Mouse (Mus musculus): ENCODE measurements around the gene Atg2a. TPM values are rescaled to one million over a fixed set of nuclear protein-coding genes. Genes with fewer than 3 reads are reported as not detected.
"Not testable (repeated sequence)": the region's sequence is repeated elsewhere in the genome, so short reads cannot be mapped to it uniquely, and the experiment has no call there.

Gene Atg2a
- polyA plus RNA-seq, 1 experiment from 2014 or later: 9.3 TPM

DNA sequence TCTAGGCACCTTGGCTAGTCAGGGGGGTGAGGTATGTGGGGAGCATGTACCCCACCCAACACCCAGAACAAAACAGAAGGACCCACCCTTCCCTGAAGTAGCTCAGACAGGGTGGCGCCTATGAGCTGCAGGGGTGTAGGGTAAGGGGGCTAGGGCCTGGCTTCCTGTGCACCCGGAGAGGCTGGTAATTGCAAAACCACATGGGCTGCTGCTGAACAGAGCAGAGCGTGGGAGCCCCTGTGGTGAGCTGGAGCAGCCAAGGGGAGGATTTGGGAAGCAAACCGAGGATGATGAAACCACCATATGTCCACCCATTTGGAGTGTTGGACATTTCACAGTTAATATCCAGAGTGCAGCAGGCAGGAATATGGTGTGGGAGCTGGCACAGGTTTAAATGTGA, 61.1 kb downstream of the Atg2a start:
- no peak overlapping the region for H3K27ac ChIP-seq
- peaks cover 13% of the 10 kb centered on the region for H3K36me3 ChIP-seq
- no peaks in the 10 kb centered on the region for H3K27me3 ChIP-seq
- no peak overlapping the region for H3K9ac ChIP-seq
- H3K4me3 ChIP-seq: no peak overlapping the region
- no peak overlapping the region for H3K4me2 ChIP-seq
- 30% methylated on average over 4 of the region's 4 CpGs for WGBS
- H3K4me1 ChIP-seq: peaks cover 26% of the 10 kb centered on the region
- no peak for ATAC-seq (ENCODE audit: borderline replicate concordance, extremely low read depth, low FRiP score, low TSS enrichment)
- H3K9me3 ChIP-seq: no peaks in the 10 kb centered on the region

DNA sequence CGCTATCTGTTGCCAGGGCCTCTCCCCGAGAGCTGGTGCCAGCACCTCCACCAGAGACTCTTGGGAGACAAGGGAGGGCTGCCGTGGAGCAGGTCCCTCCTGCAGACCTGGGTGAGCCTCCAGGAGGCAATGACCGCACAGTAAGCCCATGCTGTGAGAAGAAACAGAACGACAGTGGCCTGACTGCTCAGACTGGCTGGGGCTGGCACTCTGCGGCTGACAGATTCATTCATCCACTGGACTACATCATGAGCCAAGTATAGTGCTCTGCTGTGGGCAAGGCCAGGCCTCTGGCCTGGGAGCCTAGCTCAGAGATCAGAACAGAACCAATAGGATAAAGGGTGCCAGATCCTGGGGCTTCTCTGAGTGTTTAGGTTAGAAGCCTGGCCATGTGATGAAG, 62.4 kb downstream of the Atg2a start:
- Histone ChIP-seq H3K27ac (no peak overlapping the region), H3K4me2 (no peak overlapping the region), H3K36me3 (peaks cover under 1% of the 10 kb centered on the region; the same call in 1 of the 2 replicates), H3K4me3 (no peak overlapping the region), H3K9me3 (no peaks in the 10 kb centered on the region), H3K27me3 (no peaks in the 10 kb centered on the region), H3K9ac (no peak overlapping the region), H3K4me1 (peaks cover 39% of the 10 kb centered on the region)
- 72% methylated on average over 6 of the region's 6 CpGs for WGBS
- no peak for ATAC-seq (ENCODE audit: borderline replicate concordance, extremely low read depth, low FRiP score, low TSS enrichment)

DNA sequence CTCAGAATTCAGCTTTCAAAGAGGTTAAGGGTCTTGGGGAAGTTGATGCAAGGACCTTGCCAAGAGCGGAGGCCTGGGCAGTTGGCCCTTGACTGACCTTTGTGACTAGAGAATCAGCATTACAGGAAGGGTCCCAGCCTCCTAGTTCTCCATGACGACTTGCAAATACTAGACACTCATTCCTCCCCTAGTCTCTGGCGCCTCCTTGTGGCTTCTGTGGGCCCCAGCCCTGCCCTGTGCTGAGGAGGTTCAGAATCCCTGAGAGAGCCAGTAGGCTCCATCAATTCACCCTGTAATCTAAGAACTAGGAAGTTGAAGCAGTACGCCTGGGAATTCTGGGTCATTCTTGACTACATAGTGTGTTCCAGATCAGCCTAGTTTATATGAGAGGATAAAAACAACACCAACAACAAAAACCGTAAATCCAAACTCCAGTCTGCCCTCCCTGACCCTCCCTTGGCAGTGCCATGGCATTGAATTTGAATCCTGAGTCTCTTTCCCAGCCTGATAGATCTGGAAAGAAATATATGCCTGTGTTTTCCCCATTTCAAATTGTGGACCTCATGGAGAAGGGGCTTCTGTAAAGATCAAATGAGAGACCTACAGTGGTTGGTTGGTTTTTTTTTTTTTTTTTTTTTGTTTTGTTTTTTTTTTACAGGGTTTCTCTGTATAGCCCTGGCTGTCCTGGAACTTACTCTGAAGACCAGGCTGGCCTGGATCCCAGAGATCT, 63.5 kb downstream of the Atg2a start:
- Histone ChIP-seq H3K4me3 (no peak overlapping the region), H3K4me1 (peaks cover 45% of the 10 kb centered on the region), H3K4me2 (no peak overlapping the region), H3K9me3 (no peaks in the 10 kb centered on the region), H3K27ac (peak overlapping the region; percentile 91; the same call in 1 of the 2 replicates), H3K27me3 (no peaks in the 10 kb centered on the region), H3K9ac (0 out of 2 replicates have a peak overlapping the region, but pooled peaks have one; percentile 73), H3K36me3 (no peaks in the 10 kb centered on the region)
- WGBS: 17% methylated on average over 5 of the region's 5 CpGs
- peak; percentile 28; the same call in 1 of the 2 replicates for ATAC-seq (ENCODE audit: borderline replicate concordance, extremely low read depth, low FRiP score, low TSS enrichment)

DNA sequence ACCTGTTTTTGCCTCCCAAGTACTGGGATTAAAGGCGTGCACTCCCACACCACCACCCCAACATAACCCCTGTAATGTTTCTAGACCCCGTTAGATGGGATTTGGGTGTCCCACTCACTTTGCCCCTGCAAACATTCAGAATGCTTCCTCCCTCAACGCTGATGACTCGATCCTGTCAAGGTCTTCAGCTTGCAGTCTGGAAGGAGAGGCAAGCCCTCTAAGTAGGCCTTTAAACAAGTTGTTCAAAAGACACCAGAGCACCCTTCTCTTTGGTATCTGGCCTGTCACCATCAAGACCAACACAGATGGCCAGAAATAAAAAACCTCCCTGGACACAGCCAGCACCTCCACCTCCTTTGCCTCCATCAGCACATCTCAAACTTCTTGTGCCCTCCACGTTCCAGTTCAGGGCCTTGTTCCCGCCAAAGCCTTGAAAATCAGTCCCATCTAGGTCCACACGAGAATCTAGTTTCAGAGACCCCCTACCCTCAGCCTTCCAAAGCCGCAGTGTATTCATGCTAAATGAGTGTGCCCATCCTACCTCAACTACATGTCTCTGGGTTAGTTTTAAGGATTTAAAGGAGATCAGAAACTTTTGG, 64.1 kb downstream of the Atg2a start:
- H3K27ac ChIP-seq: peak overlapping the region; percentile 91
- 56% methylated on average over 8 of the region's 8 CpGs for WGBS
- ATAC-seq (ENCODE audit: borderline replicate concordance, extremely low read depth, low FRiP score, low TSS enrichment): no peak

DNA sequence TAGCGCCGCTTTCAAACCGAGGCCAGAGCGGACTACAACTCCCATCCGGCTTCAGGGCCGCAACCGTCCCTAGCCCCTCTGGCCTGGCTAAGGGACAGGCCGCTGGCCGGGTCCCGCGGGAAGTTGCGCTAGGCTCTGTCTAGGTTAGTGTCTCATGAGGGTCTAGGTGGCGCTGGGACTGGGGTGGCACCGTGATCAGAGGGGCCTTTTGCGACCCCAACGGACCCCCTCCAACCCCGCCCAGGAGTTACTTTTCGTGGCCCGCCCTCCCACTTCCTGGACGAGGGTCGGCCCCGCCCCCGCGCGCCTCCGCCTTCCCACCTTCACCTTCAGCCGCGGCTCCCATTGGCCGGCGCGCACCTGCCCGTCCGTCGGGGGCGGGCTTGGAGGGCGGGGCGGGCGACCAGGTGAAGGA, 64.7 kb downstream of the Atg2a start, which contains the start of gene Cdc42bpg:
Gene Cdc42bpg, plus strand, starts transcription at position 320 of the 415 bp plus-strand sequence.
- Histone ChIP-seq H3K27me3 (no peaks in the 10 kb centered on the region), H3K4me3 (peak within 1 kb of the TSS; percentile 71), H3K4me1 (peaks cover 45% of the 10 kb centered on the region), H3K4me2 (peak within 1 kb of the TSS; percentile 74), H3K9ac (peak within 1 kb of the TSS; percentile 73), H3K36me3 (peaks cover 8% of the 10 kb centered on the region), H3K27ac (peak within 1 kb of the TSS; percentile 91), H3K9me3 (no peaks in the 10 kb centered on the region)
- ATAC-seq (ENCODE audit: borderline replicate concordance, extremely low read depth, low FRiP score, low TSS enrichment): peak; percentile 79
- 0% methylated on average over 36 of the region's 38 CpGs for WGBS

More for the DNA sequence above, 64.1 kb downstream of the Atg2a start:
- H3K36me3 ChIP-seq: peaks cover 4% of the 10 kb centered on the region; the same call in 1 of the 2 replicates
- no peaks in the 10 kb centered on the region for H3K27me3 ChIP-seq
- no peaks in the 10 kb centered on the region for H3K9me3 ChIP-seq
- H3K4me2 ChIP-seq: peak overlapping the region; percentile 74
- H3K4me3 ChIP-seq: peak overlapping the region; percentile 71
- peak overlapping the region; percentile 73 for H3K9ac ChIP-seq
- H3K4me1 ChIP-seq: peaks cover 45% of the 10 kb centered on the region

DNA sequence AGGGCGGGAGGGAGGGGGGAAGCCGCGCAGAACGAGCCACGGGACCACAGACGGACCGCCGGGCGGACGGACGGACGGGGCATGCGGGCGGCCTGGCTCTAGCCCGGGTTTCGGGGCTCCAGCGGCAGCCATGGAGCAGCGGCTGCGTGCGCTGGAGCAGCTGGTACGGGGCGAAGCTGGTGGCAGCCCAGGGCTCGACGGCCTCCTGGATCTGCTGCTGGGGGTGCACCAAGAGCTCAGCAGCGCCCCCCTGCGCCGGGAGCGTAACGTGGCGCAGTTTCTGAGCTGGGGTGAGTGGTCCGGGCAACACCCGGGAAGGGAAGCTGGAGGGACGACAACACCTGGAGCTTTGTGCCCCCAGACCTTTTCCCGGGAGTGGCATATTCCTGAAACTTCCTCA, 65.1 kb downstream of the Atg2a start:
- H3K4me3 ChIP-seq: peak overlapping the region; percentile 71
- H3K9me3 ChIP-seq: no peaks in the 10 kb centered on the region
- ATAC-seq (ENCODE audit: borderline replicate concordance, extremely low read depth, low FRiP score, low TSS enrichment): peak; percentile 62
- peak overlapping the region; percentile 73 for H3K9ac ChIP-seq
- peak overlapping the region; percentile 74 for H3K4me2 ChIP-seq
- H3K27me3 ChIP-seq: no peaks in the 10 kb centered on the region
- H3K4me1 ChIP-seq: peaks cover 45% of the 10 kb centered on the region
- WGBS: under 1% methylated on average over 33 of the region's 34 CpGs
- H3K27ac ChIP-seq: peak overlapping the region; percentile 91
- peaks cover 11% of the 10 kb centered on the region for H3K36me3 ChIP-seq

DNA sequence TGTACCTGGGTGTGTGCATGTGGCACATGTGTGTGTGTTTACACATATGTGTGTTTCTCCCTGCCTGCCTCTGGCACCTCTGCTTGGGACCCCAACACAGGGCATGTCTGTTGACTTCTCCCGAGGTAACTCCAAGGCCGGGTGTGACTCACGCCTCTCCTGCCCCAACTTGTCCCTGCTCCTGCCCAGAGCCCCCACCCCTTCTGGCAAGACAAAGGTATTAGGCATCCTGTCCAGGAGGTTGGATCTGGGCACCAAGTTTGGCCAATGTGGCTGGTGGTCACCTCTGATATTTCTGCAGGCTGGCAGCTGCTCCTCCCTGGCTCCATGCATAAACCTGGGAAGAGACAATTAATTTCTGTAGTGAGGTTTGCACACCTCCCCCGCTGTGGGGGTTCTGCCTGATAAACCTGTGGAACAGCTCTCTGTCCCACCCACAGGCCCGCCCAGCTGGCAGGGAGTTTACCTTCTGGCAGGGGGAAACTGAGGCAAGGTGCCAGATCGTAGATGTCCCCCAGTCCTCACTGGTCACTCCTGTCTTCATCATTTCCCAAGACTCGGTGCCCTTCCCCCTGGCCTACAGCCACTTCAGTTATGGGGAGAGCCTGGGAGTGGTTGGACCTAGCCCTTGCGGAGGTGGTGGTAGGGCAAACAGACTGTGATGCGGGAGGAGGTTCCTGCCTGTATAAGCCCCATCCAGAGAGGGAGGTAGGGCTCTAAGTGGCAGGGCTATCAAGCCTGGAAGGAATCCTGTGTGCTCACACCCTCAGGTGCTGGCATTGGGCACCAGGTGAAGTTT, 66.5 kb downstream of the Atg2a start:
- H3K9ac ChIP-seq: peak overlapping the region; percentile 13; the same call in 1 of the 2 replicates
- H3K27me3 ChIP-seq: no peaks in the 10 kb centered on the region
- no peak for ATAC-seq (ENCODE audit: borderline replicate concordance, extremely low read depth, low FRiP score, low TSS enrichment)
- H3K4me3 ChIP-seq: peak overlapping the region; percentile 71
- peaks cover 17% of the 10 kb centered on the region for H3K36me3 ChIP-seq
- peak overlapping the region; percentile 77 for H3K27ac ChIP-seq
- no peaks in the 10 kb centered on the region for H3K9me3 ChIP-seq
- WGBS: 56% methylated on average over 9 of the region's 9 CpGs
- H3K4me2 ChIP-seq: peak overlapping the region; percentile 74
- peaks cover 39% of the 10 kb centered on the region for H3K4me1 ChIP-seq

DNA sequence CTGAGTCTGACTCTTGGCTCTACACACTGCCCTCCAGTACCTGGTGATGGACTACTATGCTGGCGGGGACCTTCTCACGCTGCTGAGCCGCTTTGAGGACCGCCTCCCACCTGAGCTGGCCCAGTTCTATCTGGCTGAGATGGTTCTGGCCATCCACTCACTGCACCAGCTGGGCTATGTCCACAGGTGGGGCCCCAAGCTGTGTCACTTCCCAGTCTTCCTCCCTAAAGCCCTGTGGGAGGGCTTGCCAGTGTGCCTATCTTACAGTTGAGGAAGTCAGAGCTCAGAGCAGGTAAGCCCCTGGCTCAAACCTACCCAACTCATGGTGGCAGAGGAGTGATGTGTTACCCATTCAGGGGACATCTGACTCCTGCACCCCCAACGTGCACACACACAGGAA, 68.7 kb downstream of the Atg2a start:
- H3K9me3 ChIP-seq: no peaks in the 10 kb centered on the region
- no peak overlapping the region for H3K27ac ChIP-seq
- peaks cover 36% of the 10 kb centered on the region for H3K36me3 ChIP-seq
- ATAC-seq (ENCODE audit: borderline replicate concordance, extremely low read depth, low FRiP score, low TSS enrichment): no peak
- H3K4me1 ChIP-seq: peaks cover 40% of the 10 kb centered on the region
- H3K4me3 ChIP-seq: no peak overlapping the region
- no peak overlapping the region for H3K4me2 ChIP-seq
- WGBS: 89% methylated on average over 5 of the region's 5 CpGs
- H3K27me3 ChIP-seq: no peaks in the 10 kb centered on the region
- no peak overlapping the region for H3K9ac ChIP-seq

DNA sequence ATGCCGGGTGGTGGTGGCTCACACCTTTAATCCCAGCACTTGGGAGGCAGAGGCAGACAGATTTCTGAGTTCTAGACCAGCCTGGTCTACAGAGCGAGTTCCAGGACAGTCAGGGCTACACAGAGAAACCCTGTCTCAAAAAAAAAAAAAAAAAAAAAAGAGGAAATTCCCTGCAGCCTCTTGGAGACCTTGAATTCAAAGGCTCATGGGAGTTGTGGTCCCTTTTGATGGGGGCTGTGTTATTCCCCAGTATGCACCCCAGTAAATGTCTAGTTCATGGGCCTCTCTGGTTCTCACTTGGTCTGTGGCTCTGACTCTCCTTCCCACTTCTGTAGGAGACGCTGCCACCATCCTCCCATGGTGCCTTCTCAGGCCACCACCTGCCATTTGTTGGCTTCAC, 70.3 kb downstream of the Atg2a start:
- H3K4me2 ChIP-seq: not testable (repeated sequence)
- H3K36me3 ChIP-seq: peaks cover 50% of the 10 kb centered on the region
- 82% methylated on average over 3 of the region's 3 CpGs for whole genome bisulfite sequencing

More for the DNA sequence above, 70.3 kb downstream of the Atg2a start:
- H3K27me3 ChIP-seq; H3K9ac ChIP-seq; H3K9me3 ChIP-seq; ATAC-seq (ENCODE audit: borderline replicate concordance, extremely low read depth, low FRiP score, low TSS enrichment); H3K4me3 ChIP-seq; H3K27ac ChIP-seq: not testable (repeated sequence)
- H3K4me1 ChIP-seq: peaks cover 31% of the 10 kb centered on the region
